Mouse (Mus musculus): ENCODE results near the gene Vwde. TPM values are rescaled to one million over a fixed set of nuclear protein-coding genes. Genes with fewer than 3 reads are reported as not detected.

Vwde gene
- polyA plus RNA-seq (2014; fragmentation: Illumina TruSeq; extraction: RNeasy Lipid Tissue Mini Kit (QIAGEN cat#74804); ENCODE audit: low read depth, low replicate concordance), result not detected

DNA sequence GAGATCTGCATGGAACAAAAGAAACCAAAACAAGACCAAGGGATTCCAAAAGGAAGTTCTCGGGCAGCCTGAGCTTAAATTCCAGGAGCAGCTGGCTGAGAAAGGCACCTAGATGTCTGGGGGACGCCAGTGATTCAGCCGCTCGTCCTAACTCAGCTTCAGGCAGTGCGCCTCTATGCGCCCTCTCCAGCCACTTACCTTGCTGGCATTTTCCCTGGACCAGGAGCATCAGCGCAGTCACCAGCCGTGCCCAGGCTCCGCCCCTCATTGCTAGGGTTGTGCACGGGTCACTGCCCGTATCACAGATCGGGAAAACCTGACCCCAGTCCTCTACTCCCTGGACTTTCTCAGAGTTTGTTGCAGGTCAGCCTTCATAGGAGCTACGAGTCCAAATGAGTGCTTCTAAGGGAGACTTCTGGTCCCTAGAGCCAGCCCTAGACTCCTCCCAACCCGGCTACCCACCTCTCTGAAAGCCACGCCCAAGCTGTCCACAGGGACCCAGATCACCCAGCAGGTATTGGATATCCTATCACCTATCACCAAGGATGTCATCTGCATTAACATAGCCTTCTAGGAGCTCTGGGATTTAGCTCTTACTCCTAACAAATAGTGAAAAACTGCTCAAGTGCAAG lies at the start of gene Vwde:
Vwde (minus strand) TSS at position 370 of the 632 bp plus-strand sequence.

Other genes with a start within 250 kb of the Vwde start
- gene Tmem106b, start 155.2 kb downstream of the Vwde start, polyA plus RNA-seq (2014; fragmentation: Illumina TruSeq; extraction: RNeasy Lipid Tissue Mini Kit (QIAGEN cat#74804); ENCODE audit: low read depth, low replicate concordance), result 36.0 TPM